ENCODE assay signal across 8 mouse cellular contexts in genomic region chr3:137513026-137513425, GRCm38 (mm10).
DNase-seq lines count a peak whose midpoint lies in the region; ATAC-seq lines count a peak whose summit lies in the region.

No protein-coding gene starts in this region.

- no peaks in the 10 kb centered on the region for H3K9me3 ChIP-seq in limb, embryonic 11.5 days (ENCODE audit: control insufficient read depth, low read length)
- H3K9me3 ChIP-seq in limb, embryonic 10.5 days (replicated peaks) = no peaks in the 10 kb centered on the region
- H3K9me3 ChIP-seq in limb, embryonic 13.5 days = no peaks in the 10 kb centered on the region

- DNase-seq in limb, embryonic 11.5 days (ENCODE audit: low spot score) = peak; percentile 31
- no peak for DNase-seq in limb, embryonic 10.5 days (ENCODE audit: low spot score)
- DNase-seq in cerebellum, postnatal 14 days = peak; percentile 77 to 84
- peak; percentile 45 for DNase-seq in gastrocnemius, postnatal 25 days
- DNase-seq in adrenal gland, postnatal 4 days (ENCODE audit: low spot score in 2 of 2) = no peak
- no peak for DNase-seq in embryo, embryonic 9.5 days (ENCODE audit: extremely low spot score)
- DNase-seq in urinary bladder, adult 2 months (ENCODE audit: low spot score) = no peak

- no peak overlapping the region for H3K4me3 ChIP-seq in limb, embryonic 11.5 days (ENCODE audit: low read depth, low read length)
- no peak overlapping the region for H3K4me3 ChIP-seq in limb, embryonic 10.5 days
- no peak overlapping the region for H3K4me3 ChIP-seq in limb, embryonic 13.5 days

- no peaks in the 10 kb centered on the region for H3K36me3 ChIP-seq in limb, embryonic 11.5 days (ENCODE audit: control insufficient read depth, insufficient read depth, low read length)
- H3K36me3 ChIP-seq in limb, embryonic 10.5 days = no peaks in the 10 kb centered on the region
- H3K36me3 ChIP-seq in limb, embryonic 13.5 days = no peaks in the 10 kb centered on the region

- no peak for ATAC-seq in limb, embryonic 11.5 days (ENCODE audit: insufficient number of reproducible peaks, low FRiP score, low TSS enrichment, low read depth)
- ATAC-seq in limb, embryonic 13.5 days (ENCODE audit: low FRiP score, low read depth) = peak; percentile 36; the same call in 1 of the 2 replicates

- WGBS in limb, embryonic 11.5 days = 30% methylated on average over 6 of the region's 6 CpGs
- WGBS in limb, embryonic 10.5 days = 57% methylated on average over 6 of the region's 6 CpGs
- WGBS in limb, embryonic 13.5 days = 26% methylated on average over 6 of the region's 6 CpGs

- no peaks in the 10 kb centered on the region for H3K4me1 ChIP-seq in limb, embryonic 11.5 days (ENCODE audit: control insufficient read depth, insufficient read depth, low read length)
- H3K4me1 ChIP-seq in limb, embryonic 10.5 days = peaks cover 17% of the 10 kb centered on the region
- peaks cover 11% of the 10 kb centered on the region; the same call in 1 of the 2 replicates for H3K4me1 ChIP-seq in limb, embryonic 13.5 days

- H3K27me3 ChIP-seq in limb, embryonic 11.5 days (ENCODE audit: control insufficient read depth, insufficient read depth, low read length) = no peaks in the 10 kb centered on the region
- H3K27me3 ChIP-seq in limb, embryonic 10.5 days (ENCODE audit: low read depth, poor library complexity, severe bottlenecking) = no peaks in the 10 kb centered on the region
- no peaks in the 10 kb centered on the region for H3K27me3 ChIP-seq in limb, embryonic 13.5 days

- no peak overlapping the region for H3K9ac ChIP-seq in limb, embryonic 11.5 days (ENCODE audit: low read length)
- no peak overlapping the region for H3K9ac ChIP-seq in limb, embryonic 13.5 days

- no peak overlapping the region for H3K27ac ChIP-seq in limb, embryonic 11.5 days (replicated peaks; ENCODE audit: low read depth, low read length)
- no peak overlapping the region for H3K27ac ChIP-seq in limb, embryonic 10.5 days
- H3K27ac ChIP-seq in limb, embryonic 13.5 days = peak overlapping the region; percentile 48

- no peak overlapping the region for H3K4me2 ChIP-seq in limb, embryonic 11.5 days (ENCODE audit: low read depth, severe bottlenecking)
- no peak overlapping the region for H3K4me2 ChIP-seq in limb, embryonic 13.5 days (replicated peaks)

Comparison
In these comparisons a context has a peak if more than half of its experiments do, and no peak if none do; other contexts are left out.
1. DNase-seq: peak in limb, embryonic 11.5 days (single experiment), cerebellum, postnatal 14 days (2 of 2) and gastrocnemius, postnatal 25 days (single experiment); none in limb, embryonic 10.5 days (single experiment), adrenal gland, postnatal 4 days (0 of 2), embryo, embryonic 9.5 days (single experiment) and urinary bladder, adult 2 months (single experiment).